Mouse (Mus musculus) embryo, embryonic 11.5 days (tissue): ENCODE results near the gene Tmem266.

Experiments
- DNase-seq: peaks from one replicate; pipeline ENCODE4 v3.0.0-alpha.2; 2012; ENCODE audit warnings: low read depth, low spot score

Gene Tmem266

DNA sequence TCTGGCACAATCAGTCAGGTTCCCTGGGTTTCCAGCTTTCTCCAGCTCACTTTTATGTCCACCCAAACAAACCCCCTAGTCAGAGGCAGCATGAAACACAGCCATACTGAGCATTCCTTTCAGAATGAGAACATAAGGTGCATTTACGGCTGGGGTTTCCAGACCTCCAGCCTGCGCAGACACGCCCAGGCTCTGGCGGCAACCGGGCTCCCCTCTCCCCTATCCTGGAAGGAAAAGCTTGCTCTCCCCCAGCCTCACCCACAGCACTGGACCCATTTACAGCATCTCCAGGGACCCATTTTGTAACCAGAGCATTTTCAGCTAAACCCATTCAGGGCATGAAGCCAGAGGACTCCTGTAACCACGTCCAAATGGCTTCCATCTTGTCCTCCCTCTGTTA is 123.3 kb downstream of the Tmem266 start:
- DNase-seq, result no peak

DNA sequence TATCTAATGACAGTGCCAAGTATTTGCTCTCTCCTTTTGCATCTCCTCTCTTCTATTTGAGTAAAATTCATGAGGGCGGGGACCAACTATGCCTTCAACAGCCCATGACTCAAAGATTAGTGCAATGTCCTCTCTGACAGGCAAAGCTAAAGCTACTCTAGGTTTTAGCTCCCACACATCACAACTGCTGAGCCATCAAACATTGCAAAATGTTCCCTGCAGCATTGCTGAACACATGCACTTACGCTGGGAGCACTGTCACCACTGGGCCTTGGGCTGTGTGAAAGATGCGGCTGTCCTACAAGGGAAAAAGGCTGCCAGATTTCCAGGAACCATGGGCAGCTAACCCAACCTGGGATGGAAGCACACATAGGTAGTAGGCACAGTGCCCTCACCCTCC is 124.7 kb downstream of the Tmem266 start:
- DNase-seq, result no peak

DNA sequence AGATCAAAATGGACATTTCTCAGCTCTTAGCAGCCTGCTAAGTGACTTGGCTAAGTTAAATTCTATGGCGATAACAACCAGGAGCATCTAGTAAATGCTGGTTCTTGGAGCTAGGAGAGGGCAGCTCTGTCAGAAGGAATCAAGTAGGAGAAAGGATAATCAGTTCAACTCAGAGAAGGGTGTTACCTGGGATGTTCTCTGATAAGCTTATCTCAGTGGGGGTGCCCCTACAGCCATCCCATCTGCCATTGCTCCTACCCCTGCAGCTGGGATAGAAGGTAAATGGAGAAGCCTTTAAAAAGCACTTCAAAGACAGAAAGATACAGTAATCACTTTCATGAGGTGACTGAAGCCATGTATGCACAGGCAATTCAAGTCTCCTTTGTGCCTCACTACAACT is 126.2 kb downstream of the Tmem266 start:
- no peak for DNase-seq

- DNase-seq, result no peak
These were observed 126.7 kb downstream of the Tmem266 start for GRCm38 (mm10) chr9:55453366-55453765.

DNA sequence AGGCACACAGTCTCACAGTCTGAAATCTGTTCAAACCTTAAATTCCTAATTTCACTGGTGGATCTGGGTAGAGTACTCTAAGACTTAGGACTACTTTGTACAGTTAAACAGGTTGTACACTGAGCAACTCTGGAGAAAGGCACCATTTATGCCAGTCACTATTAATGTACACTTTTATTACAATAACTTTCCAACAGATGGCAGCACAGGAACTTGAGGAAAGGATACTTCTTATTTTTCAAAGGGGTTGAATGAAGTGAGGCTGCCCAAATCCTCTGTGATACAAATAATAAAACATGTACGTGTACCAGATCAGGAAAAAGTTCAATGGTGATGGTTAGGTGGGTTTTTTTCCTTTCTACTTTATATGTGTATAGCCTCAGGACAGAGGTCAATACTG is 141.7 kb downstream of the Tmem266 start:
- DNase-seq, result no peak

GRCm38 (mm10) chr9:55476084-55476483 is 149.4 kb downstream of the Tmem266 start:
- no peak for DNase-seq

GRCm38 (mm10) chr9:55478699-55479098 is 152.0 kb downstream of the Tmem266 start:
- no peak for DNase-seq

DNA sequence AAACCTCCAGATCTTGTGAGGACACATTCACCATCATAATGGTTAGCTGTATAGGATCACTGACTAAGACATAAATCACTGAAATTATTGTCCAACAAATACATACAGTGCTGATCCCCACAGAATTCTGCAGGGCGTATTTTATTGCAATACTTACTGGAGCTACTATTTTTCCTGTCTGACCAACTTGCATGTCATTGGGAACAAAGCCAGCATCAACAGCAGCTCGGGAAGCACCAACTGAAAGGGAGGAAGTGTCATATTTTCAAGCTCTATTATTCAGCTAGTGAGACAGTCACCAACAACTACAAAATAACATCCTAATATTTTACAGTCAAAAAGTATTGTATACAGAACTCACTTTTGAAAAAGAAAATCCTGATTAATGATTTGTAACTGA is 155.4 kb downstream of the Tmem266 start:
- DNase-seq, result no peak
